Mouse (Mus musculus) left cerebral cortex, postnatal 36 days (tissue): ENCODE measurements around the gene Gria1. TPM values are rescaled to one million over a fixed set of nuclear protein-coding genes. Genes with fewer than 3 reads are reported as not detected.

Experiments
- DNase-seq, 2 experiments: peaks; one replicate each; pipeline ENCODE4 v3.0.0; 2021 to 2022; ENCODE audit warnings: low spot score in 2 of 2, mixed read lengths in 1 of 2
- intact Hi-C: fragments of 180-260 bp; cut with DNase I; formaldehyde crosslinking; loops from one replicate; pipeline ENCODE4 v1.15.1; 2025
- total RNA-seq, 2 experiments: library from RNA; stranded (reverse); gene quantifications; 2 replicates each; pipeline ENCODE4 v1.2.3; 2021

Gria1 gene
- total RNA-seq, 2 experiments from 2014 or later: 206 to 232 TPM

DNA sequence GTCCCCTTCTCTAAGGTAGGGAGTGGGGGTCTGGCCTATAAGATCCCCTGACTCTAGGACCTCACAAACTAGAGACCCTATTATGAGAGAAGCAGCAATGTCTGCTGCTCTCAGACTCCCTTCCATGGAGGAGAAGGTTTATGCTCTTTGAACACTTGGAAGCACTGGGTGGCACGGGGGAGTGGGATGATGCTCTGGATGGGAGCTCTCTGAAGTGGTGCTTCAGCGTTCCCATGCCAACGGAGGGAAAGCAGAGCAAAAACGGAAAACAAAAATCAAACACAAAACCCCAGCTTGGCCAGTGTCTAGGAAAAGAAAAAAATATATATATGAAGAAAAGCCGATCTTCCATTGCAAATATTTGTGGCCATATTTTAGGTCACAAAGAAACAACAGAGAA lies 33.0 kb downstream of the Gria1 start:
- peak in 1 of 2 experiments; percentile 61 for DNase-seq

DNA sequence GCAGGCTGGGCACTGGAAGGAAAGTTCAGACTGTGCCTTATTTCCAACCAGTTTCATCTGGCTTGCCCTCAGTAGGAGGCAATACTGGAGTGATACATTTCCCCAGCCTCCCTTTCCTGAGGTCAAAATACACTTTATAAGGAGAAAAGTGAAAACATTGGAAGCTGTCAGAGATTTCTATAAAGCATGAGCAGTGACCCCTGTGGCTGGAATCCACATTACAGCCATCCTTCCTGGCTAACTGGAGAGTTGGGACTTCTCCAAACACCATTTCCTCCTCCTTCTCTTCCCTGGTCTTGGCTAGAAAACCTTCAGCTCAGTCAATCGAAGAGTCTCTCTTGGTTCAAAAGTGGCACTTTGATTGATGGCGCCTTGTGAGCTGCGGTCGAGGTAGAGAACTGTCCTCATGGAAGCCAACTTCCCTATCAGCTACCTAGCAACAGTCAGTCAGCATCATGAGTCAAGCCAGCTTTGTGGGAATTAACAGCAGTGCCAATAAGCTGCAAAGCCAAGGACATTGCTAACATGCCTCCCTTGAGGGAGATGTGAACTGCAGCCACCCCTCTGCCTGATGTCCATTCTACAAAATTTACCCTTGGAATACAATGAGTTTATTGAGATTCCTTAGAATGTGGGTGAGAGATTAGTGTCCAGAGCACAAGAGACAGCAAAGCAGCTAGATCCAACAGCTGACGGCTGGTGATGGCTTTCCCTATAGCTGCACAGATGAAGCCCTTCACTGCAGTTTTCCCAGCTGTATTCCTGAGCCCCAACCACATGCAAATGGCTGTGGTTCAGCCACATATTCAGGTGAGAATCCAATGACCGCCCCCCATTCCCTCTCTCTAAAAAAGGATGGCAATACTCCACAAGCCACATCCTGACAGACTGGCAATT lies 40.7 kb downstream of the Gria1 start:
- intact Hi-C loops: no loop called here
- DNase-seq: no peak

More for the DNA sequence above, 33.0 kb downstream of the Gria1 start:
- intact Hi-C loops: no loop called here

DNA sequence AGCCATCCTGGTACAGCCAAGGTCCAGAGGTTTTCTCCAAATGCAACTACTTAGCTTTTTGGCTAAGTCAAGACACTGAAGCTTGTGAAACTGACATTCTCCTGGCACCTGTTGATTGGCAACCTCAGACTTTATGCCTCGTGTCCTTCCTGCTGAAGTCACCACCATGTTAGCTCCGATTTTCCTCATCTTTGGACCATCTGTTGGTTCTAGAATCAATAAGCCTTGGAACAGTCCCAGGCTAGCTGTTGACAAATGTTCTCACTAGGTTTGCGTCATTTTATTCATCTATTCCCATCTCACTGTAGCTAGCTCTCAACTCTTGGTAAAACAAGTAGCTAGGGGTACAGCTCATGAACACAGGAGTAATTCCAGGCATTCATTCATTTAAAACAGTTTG lies 51.3 kb downstream of the Gria1 start:
- DNase-seq: no peak
- intact Hi-C loops: no loop called here

DNA sequence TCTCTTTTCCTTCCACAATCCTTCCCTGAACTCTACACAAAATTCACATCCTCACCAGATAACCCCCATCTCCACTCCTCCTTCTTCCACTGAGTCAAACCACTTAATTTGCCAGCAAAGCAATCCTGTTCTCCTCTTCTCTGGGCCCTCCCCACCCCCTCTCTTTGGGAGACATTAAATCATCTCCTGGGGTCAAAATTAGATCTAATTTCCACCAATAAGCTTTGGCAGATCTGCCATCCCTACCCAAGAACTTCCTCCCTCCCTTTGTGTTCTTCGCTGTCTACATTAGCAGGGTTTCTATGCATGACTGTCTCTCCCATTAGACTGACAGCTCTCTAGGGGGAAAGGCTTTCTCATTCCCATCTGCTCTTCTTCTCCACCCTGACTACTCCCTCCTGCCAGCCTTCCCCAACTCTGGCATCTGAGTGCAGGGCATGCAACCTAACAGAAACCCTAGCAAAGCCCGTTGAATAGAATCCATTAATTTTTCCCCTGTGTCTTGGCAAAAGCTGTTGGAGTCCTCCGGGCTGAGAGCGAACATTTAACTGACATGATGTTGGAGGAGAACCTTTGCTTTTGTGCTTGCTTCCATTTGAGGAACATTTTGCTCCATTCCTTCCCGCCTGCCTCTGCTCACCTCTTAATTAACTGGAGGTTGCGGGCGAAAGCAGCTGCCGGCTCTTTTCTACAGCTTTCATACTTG lies 59.2 kb downstream of the Gria1 start:
- intact Hi-C loops: no loop called here
- no peak for DNase-seq

DNA sequence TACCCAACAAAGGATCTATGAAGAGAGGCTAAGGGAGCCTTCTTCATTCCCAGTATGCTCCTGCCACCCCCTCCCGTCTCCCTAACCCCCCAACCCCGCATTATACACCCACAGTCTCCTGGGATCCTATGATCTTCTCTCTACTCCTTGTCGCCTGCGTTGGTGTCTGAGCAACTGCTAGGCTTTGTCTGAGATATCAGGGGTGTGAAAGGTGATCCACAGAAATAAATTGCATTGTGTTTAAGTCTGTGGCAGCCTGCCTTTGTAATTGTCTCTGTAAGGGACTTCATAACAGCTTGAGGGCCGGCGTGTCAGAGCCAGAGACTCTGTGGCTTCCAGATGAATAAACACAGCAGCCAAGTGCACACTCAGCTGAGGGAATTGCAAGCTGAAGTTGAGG lies 61.0 kb downstream of the Gria1 start:
- intact Hi-C loops: no loop called here
- no peak for DNase-seq

DNA sequence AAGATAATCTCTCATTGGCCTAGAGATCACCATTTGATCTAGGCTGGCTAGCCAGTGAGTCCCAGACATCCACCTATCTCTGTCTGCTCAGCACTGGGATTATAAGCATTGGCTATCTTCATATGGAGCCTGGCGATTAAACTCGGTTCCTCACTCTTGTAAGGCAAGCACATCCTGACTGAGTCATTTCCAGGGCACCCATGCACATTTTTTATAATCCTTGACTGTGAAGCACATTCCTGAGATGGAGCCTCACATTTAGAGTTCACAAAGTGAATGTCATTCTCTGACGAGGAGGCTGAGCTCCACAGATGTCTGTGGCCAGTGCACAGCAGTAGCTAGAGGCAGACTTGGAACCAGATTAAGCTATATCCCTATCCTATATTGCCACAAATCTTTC lies 68.2 kb downstream of the Gria1 start:
- intact Hi-C loops: no loop called here

DNA sequence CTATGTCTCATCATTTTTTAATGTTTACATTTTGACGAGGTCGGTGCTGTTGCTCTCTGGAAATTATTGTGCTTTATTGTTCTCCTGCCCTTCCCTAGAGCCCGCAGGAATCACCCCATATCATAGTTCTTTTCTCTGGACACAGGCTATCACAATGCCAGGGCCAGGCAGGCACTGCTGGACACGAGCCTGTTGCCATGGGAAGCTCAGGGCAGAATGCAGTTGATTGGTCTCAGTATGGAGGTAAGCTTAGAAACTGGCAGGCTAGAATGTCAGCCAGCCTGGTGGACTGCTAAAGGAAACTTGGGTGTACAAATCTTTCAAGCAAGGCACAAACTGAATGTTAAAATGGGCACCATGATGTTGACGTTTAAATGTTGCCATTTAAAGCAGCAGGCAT lies 78.3 kb downstream of the Gria1 start:
- intact Hi-C loops: no loop called here
- DNase-seq: no peak

More for the DNA sequence above, 68.2 kb downstream of the Gria1 start:
- no peak for DNase-seq

DNA sequence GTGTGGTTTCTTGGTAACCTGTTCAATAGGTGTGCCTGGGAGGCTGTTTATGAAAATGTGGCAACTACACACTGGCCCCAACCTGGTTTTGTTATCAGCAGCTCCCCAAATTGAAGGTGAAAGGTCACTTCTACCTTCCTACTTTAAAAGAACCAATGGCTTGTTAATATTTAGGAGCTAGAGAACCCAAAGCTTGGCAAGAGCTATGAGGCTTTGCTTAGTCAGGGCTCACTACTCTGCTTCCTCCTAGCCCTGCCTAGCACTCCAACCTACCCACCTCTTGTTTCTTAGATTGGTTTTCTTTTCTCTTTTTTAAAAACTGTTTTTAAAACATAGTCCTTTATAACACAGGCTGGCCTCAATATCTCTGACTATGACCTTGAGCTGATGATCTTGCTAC lies 79.5 kb downstream of the Gria1 start:
- DNase-seq: no peak
- intact Hi-C loops: no loop called here

DNA sequence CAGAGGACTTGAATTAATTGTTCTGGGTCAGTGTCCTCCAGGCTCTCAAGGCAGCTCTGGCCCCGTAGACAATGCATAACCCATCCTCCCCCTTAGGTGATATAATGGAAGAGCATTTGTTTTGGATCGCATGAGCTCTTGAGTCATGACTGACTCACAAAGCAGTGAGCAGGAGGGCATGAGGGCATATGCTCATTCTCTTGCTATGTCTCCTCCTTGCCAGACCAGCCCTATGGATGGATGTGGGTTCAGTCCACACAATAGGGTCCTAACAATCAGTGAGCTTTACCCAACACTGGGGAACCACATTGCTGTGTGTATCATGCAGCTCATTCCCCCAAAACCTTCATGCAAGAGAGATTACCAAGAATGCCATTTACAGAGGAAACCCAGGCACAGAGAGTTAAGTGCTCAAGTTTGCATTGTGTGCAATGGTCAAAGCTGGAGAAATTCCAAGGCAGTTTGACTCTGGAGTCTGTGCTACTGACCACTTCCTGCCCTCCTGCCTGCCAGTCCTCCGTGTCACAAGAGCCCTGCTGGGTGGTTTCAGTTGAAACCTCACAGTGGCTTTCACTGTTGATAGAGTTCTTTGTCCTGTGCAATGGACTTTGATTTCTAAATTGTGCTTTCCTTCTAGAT lies 80.2 kb downstream of the Gria1 start:
- no peak for DNase-seq
- intact Hi-C loops: no loop called here

DNA sequence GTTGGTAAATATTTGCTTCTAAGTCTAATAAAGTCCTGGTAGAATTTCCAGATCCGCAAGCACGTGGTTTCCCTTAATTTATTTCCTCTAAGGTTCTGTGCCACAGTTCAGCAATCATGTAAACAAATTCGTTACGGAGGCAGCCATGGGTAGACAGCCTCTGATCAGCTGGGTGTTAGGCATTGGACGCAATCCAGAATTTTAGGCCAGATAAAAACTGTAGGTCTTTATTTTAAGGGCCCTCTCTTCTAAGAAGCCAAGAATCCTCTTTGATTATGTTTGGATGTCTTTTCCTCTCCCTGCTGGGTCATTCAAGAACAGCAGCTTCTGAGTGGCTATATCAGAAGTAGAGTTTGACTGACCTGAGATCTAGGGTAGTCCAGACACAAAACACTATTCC lies 89.3 kb downstream of the Gria1 start:
- DNase-seq: no peak
- intact Hi-C loops: no loop called here

DNA sequence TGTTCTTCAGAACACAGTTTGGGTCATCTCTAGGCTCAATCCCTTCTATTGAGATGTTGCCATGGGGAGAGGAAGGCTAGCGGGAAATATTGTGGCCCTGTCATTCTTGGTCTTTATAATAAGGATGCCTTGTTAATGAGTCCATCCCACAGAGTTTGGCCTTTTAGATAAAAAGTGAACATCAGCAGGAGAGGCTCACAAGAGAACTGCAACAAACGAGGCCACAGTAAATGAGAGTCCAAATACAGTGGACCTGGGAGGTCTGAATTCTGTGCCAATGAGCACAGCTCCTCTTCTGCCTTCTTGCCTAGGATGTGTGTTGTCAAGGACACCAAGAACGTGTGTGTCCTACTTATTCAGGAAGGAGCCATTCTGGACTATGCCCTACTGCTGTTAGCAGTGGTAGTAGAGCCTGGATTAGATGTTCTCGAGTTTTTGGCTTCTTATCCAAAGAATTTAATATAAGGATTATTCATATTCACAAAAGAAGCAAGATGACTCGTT lies 92.6 kb downstream of the Gria1 start:
- intact Hi-C loops: no loop called here
- no peak for DNase-seq

DNA sequence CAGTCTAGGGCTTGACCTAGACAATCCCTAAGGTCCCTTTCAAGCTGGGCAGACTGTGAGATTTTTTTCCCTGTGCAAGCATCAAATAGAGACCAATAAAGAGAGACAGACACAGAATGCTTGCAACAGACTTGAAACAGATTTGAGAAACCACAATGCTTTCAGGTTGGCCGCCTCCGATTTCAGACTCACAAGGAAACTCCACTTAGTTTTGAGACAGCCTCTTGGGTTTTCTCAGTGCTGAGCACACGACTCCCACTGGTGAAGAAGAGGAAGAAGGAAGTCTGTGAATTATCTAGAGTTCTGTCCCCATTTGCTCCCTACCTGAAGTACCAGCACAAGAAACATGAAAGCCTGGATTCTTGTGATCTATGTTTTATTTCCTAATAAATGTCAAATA lies 94.5 kb downstream of the Gria1 start:
- intact Hi-C loops: no loop called here
- no peak for DNase-seq

DNA sequence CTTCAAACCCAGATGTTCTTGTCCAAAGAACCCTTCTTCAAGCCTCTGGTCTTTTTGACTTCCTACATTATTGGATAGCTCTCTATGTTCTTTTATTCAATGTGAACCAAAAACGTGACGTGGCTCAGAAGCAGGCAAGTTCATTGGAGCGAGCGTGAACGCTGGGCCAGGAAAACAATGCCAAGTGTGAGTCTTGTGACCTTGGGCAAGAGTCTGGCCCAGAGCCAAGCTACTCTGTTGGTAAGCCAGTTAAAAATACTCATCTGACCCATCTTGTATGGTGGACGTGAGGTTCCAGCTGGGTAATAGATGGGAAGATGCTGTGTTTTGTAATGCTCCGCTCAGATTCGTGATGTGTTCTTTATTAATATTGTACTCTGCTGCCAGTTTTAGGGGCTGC lies 101.2 kb downstream of the Gria1 start:
- DNase-seq: no peak
- intact Hi-C loops: no loop called here

DNA sequence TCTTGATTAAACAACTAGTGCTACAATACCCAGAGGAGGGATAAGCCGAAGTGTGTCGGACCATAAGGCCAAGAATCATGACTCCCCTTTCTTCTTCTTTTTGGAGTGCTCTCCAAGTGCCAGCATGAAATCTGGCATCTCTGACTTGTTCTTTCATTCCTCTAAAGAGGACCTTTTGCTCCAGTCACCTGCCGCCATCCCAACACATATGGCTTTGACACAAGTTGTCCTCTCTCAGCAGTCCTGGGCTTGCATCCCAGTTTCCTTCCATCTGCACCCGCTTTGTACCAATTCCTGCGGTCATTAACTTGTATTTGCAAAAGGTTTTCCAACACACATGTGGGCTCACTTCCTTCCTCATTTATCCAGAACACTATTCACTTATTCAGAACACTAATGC lies 103.2 kb downstream of the Gria1 start:
- intact Hi-C loops: no loop called here
- DNase-seq: no peak

DNA sequence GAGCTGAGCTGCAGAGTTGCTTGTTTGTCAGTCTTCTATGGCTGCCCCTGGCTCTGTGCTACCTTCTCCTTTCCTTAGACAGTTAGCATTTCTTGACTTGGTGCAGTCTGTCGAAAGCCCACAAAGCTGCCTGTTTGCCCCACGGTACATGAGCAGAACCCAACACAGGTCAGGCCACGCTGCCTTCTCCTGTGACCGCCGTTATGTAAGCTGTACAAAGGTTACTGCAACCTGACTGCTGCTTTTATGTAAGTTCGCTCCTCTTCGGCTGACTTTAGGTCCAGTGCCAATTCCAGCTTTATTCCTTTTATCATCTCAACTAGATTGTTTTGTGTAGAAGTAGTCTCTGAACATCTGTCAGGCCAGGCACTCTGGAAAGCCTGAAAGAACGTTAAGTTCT lies 115.9 kb downstream of the Gria1 start:
- no peak for DNase-seq
- intact Hi-C loops: no loop called here

DNA sequence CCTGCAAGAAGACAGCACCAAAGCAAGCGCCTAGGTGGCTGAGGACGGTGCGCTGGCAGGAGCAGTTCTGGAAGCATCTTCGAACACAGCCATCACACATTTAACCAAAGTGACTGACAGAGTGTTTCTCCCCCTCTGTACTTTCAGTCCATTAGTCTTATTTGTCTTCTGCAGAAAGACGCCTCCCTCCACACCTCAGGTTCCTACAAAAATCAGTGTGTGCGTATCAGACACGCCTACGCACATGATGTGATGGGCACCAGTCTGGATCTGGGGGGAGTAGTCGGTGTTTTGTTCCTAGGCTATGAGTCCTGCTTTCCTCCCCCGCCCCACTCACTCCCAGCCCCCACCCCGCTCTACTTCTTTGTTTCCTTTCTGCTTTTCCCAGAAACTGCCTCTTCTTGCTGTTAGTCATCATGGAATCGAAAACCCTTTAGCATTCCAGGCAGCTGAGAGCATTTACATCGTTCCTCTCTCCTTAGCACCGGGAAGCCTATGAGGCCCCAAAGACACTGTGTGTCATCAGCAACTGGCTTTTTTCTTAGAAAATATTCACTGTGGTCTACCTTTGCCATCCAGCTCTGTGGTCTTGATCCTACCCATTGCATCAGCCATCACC lies 129.1 kb downstream of the Gria1 start:
- intact Hi-C loops: no loop called here
- DNase-seq: no peak

DNA sequence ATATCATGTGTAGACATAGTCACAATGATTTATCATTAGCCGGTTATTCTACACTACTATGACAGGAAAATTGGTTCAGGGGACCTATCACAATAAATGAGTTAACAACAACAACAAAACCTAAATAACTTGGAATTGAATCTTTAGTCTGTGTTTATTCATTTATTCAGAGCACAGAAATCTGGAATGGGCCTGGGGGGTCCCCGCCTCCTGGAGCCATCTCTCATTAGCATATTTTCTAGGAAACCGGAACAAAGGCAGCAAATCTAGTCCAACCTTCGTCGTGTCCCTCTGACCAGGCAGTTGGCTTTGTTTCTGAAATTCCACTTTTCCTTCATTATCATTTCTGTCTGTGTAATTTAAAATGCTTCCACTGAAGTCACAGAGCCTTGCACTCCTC lies 132.5 kb downstream of the Gria1 start:
- DNase-seq: no peak
- intact Hi-C loops: no loop called here

DNA sequence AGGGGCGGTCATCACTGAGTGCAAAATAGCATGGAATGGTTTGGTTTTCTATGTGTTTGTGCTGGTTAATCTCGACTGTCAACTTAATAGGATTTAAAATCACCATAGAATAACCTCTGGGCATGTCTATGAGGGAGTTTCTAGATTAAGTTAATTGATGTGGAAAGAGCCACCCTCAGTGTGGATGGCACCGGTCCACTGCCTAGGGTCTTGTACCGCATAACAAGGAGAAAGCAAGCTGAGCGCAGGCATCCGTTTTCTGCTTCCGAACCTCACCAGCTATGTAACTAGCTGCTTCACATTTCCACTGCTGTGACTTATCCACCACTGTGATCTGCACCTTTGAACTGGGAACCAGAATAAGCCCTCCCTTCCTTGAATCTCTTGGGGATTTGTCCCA lies 134.0 kb downstream of the Gria1 start:
- no peak for DNase-seq
- intact Hi-C loops: no loop called here

DNA sequence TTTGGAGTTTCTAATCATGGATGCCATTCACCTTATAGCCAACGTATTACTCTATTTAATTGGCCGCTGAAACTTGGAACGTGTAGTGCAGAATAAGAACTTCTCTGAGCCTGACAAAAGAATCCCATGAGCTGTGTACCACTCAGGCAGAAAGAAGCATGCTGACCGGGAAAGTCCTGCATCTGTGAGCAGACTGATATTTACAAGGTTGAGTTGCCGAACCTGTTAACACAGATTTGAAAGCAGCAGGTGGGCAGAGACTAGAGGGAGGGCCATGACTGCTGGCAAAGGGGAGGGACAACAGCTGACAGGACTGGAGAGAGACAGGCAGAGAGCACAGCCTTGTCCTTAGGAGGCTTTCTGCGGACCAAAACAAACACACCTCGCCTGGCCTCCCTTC lies 134.5 kb downstream of the Gria1 start:
- intact Hi-C loops: no loop called here
- no peak for DNase-seq

DNA sequence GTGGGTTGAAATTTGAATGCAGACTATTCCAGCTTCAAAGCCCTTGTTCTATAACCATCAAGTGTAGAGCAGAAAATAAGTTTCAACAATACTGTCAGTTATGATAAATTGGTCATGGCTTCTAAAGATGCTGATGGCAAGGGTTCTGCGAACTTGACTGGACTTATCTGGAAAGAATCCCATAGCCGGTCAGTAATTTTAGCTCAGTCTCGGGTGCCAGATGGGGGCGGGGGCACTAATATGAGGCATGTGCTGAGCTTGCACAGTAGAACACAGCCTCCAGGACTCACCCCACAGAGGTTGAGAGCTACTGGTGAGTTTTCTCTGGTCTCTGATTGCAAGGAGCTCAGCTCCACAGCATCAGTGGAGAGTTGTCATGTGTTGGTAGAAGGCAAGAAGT lies 140.5 kb downstream of the Gria1 start:
- intact Hi-C loops: no loop called here

More for the DNA sequence above, 140.5 kb downstream of the Gria1 start:
- no peak for DNase-seq
